Mouse (Mus musculus) heart, postnatal 0 days (tissue): ENCODE measurements at regions not wholly inside any gene's neighbourhood (a gene's known extent, or its start where the extent isn't known, plus 50 kb on each side); places are given as distances from the start of the nearest gene placed in this dataset.

Experiments
- CTCF ChIP-seq: IDR thresholded peaks from 2 replicates; pipeline ENCODE4 v1.5.1; 2016; ENCODE audit warnings: antibody characterized with exemption, control low read depth, low read depth
- EP300 ChIP-seq: IDR thresholded peaks from 2 replicates; pipeline ENCODE4 v1.6.1; 2016; ENCODE audit warnings: antibody characterized with exemption, low read depth

DNA sequence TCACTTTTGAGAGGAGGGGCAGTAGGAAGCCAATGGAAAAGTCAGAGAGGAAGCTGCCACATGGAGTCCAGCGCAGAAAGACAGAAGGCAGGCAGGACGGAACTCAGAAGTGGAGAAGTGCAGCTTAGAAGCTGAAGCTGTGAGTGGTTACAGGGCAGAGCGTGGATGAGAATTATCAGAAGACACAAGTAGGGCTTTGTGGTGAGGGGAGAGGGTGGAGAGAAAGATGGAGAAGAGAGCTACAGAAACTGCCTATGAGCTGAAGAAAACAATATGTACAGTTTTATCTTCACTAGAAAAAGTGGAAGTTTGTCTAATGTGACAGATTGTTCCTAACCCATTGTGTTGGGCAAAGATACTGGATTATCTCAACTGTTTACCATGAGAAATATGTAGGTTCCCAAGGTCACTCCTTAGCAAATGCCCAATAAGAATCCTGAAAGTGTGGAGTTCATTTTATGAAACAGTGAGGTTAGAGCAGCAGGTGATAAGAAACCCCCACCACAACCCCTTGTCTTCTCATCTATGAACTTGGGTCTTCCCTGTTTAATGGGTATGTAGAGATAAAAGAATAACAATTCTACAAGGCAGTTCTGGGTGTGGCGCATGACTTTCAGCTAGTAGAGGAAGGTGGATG is 60.6 kb upstream of the Myb start:
- TF ChIP-seq CTCF: no peak
- no peak for TF ChIP-seq EP300
